Mouse (Mus musculus) T-cell, adult 2 months (primary cell): ENCODE measurements around the gene Gcnt1.

ENCODE experiments used
- DNase-seq: peaks from one replicate; pipeline ENCODE4 v3.0.0; 2022; ENCODE audit warnings: low spot score

The Gcnt1 gene

GRCm38 (mm10) chr19:17366364-17367090 is 6.1 kb downstream of the Gcnt1 start:
- DNase-seq, result no peak

- DNase-seq, result no peak
Measured at GRCm38 (mm10) chr19:17364741-17365140, 7.9 kb downstream of the Gcnt1 start.

GRCm38 (mm10) chr19:17361181-17361580 is 11.5 kb downstream of the Gcnt1 start:
- DNase-seq, result no peak

- no peak for DNase-seq
Measured at GRCm38 (mm10) chr19:17359315-17359890, 13.2 kb downstream of the Gcnt1 start.

- no peak for DNase-seq
Measured at GRCm38 (mm10) chr19:17357391-17357790, 15.3 kb downstream of the Gcnt1 start.

GRCm38 (mm10) chr19:17356932-17357331 is 15.7 kb downstream of the Gcnt1 start:
- DNase-seq, result no peak

GRCm38 (mm10) chr19:17355950-17356867 is 16.4 kb downstream of the Gcnt1 start:
- no peak for DNase-seq

GRCm38 (mm10) chr19:17355361-17355760 is 17.3 kb downstream of the Gcnt1 start:
- no peak for DNase-seq

- no peak for DNase-seq
Measured at GRCm38 (mm10) chr19:17354797-17355196, 17.8 kb downstream of the Gcnt1 start.

- no peak for DNase-seq
Measured at GRCm38 (mm10) chr19:17354362-17354761, 18.3 kb downstream of the Gcnt1 start.

- no peak for DNase-seq
Measured at GRCm38 (mm10) chr19:17353727-17354126, 18.9 kb downstream of the Gcnt1 start.

GRCm38 (mm10) chr19:17347852-17348251 is 24.8 kb downstream of the Gcnt1 start:
- DNase-seq, result no peak

- no peak for DNase-seq
Measured at GRCm38 (mm10) chr19:17346716-17347474, 25.7 kb downstream of the Gcnt1 start.

- DNase-seq, result no peak
Measured at GRCm38 (mm10) chr19:17344881-17345280, 27.8 kb downstream of the Gcnt1 start.

GRCm38 (mm10) chr19:17339563-17339962 is 33.1 kb downstream of the Gcnt1 start:
- no peak for DNase-seq

GRCm38 (mm10) chr19:17337057-17337679 is 35.5 kb downstream of the Gcnt1 start:
- DNase-seq, result no peak

- DNase-seq, result no peak
Measured at GRCm38 (mm10) chr19:17336646-17337045, 36.0 kb downstream of the Gcnt1 start.

- no peak for DNase-seq
Measured at GRCm38 (mm10) chr19:17334644-17335333, 37.9 kb downstream of the Gcnt1 start.

- no peak for DNase-seq
Measured at GRCm38 (mm10) chr19:17333043-17333442, 39.6 kb downstream of the Gcnt1 start.

- no peak for DNase-seq
Measured at GRCm38 (mm10) chr19:17328916-17329315, 43.7 kb downstream of the Gcnt1 start.

GRCm38 (mm10) chr19:17327881-17328404 is 44.7 kb downstream of the Gcnt1 start:
- DNase-seq, result no peak
